Mouse (Mus musculus) kidney, embryonic 15.5 days (tissue): ENCODE measurements around the gene Proca1. TPM values are rescaled to one million over a fixed set of nuclear protein-coding genes. Genes with fewer than 3 reads are reported as not detected.

Source experiments
- ATAC-seq: fragments of 200-750 bp; cut with Nextera tagmentation; replicated peaks from 2 replicates; pipeline ENCODE4 v1.8.0; 2017; ENCODE audit warnings: moderate TSS enrichment; ENCODE audit not compliant: low FRiP score
- H3K27ac ChIP-seq: fragments of 300-500 bp; sonication (generic); 2 replicates; pipeline ENCODE4 v1.5.1; 2015; ENCODE audit warnings: mild to moderate bottlenecking, inconsistent platforms
- H3K27me3 ChIP-seq: fragments of 300-500 bp; sonication (generic); 2 replicates; pipeline ENCODE4 v1.6.1; 2015; ENCODE audit warnings: inconsistent platforms
- H3K36me3 ChIP-seq: fragments of 300-500 bp; sonication (generic); 2 replicates; pipeline ENCODE4 v1.6.1; 2015; ENCODE audit warnings: inconsistent platforms
- H3K4me1 ChIP-seq: fragments of 300-500 bp; sonication (generic); 2 replicates; pipeline ENCODE4 v1.6.1; 2015; ENCODE audit warnings: inconsistent platforms
- H3K4me2 ChIP-seq: fragments of 300-500 bp; sonication (generic); 2 replicates; pipeline ENCODE4 v1.6.1; 2015; ENCODE audit warnings: moderate library complexity, mild to moderate bottlenecking, inconsistent platforms
- H3K4me3 ChIP-seq: fragments of 300-500 bp; sonication (generic); replicated peaks from 2 replicates; pipeline ENCODE4 v1.5.1; 2015; ENCODE audit warnings: mild to moderate bottlenecking, inconsistent platforms
- H3K9ac ChIP-seq: fragments of 300-500 bp; sonication (generic); 2 replicates; pipeline ENCODE4 v1.6.1; 2015; ENCODE audit warnings: mild to moderate bottlenecking, inconsistent platforms
- H3K9me3 ChIP-seq: fragments of 300-500 bp; sonication (generic); replicated peaks from 2 replicates; pipeline ENCODE4 v1.6.1; 2016; ENCODE audit warnings: inconsistent platforms
- WGBS: fragments of 180-500 bp; shearing (Covaris S2); methylation state at CpG from one replicate; pipeline ENCODE4 v1.1.7; 2015; ENCODE audit warnings: mixed read lengths; 5-methylcytosine and 5-hydroxymethylcytosine counted together
- microRNA-seq: library from miRNA; unstranded; fragments of <30 nt; microRNA quantifications from one replicate; pipeline ENCODE4, GENCODE M21; 2016
- polyA plus RNA-seq: library from polyadenylated mRNA; unstranded; fragments of >200 nt; fragmentation: Nextera tagmentation; extraction: Ambion mirVana; gene quantifications from 2 replicates; pipeline ENCODE4 v1.2.1, GENCODE M21; 2015

Proca1 gene
- polyA plus RNA-seq, 1 experiment from 2014 or later, result 4.3 TPM

GRCm38 (mm10) chr11:78247012-78247348, 53.8 kb downstream of the Proca1 start:
- H3K4me2 ChIP-seq, result peak overlapping the region; percentile 77
- H3K4me1 ChIP-seq, result peaks cover 37% of the 10 kb centered on the region
- no peaks in the 10 kb centered on the region for H3K9me3 ChIP-seq
- WGBS, result 44% methylated on average over 3 of the region's 3 CpGs
- ATAC-seq, result no peak
- peaks cover 23% of the 10 kb centered on the region for H3K36me3 ChIP-seq
- H3K9ac ChIP-seq, result 0 out of 2 replicates have a peak overlapping the region, but pooled peaks have one; percentile 21
- peak overlapping the region; percentile 39; the same call in 1 of the 2 replicates for H3K27ac ChIP-seq
- peak overlapping the region; percentile 97 for H3K4me3 ChIP-seq
- H3K27me3 ChIP-seq, result no peaks in the 10 kb centered on the region

- Histone ChIP-seq H3K36me3 (peaks cover 28% of the 10 kb centered on the region), H3K4me1 (peaks cover 37% of the 10 kb centered on the region), H3K4me3 (no peak overlapping the region), H3K27ac (no peak overlapping the region), H3K27me3 (no peaks in the 10 kb centered on the region), H3K4me2 (peak overlapping the region; percentile 77; the same call in 1 of the 2 replicates), H3K9ac (no peak overlapping the region), H3K9me3 (no peaks in the 10 kb centered on the region)
- 65% methylated on average over 4 of the region's 4 CpGs for WGBS
- no peak for ATAC-seq
Observed at GRCm38 (mm10) chr11:78247727-78248140, 54.5 kb downstream of the Proca1 start.

Small RNA genes lying within 50 kb of the gene (microRNA-seq; reads per million reads assigned to microRNA genes)
- not detected for gene Mir7653

Other genes starting within 250 kb of the Proca1 start
- gene Phf12, start 210.6 kb upstream of the Proca1 start, polyA plus RNA-seq, result 15.0 and 20.5 TPM in 2 replicates
- 16.6 and 18.3 TPM in 2 replicates for gene Dhrs13, start 161.1 kb upstream of the Proca1 start, polyA plus RNA-seq
- gene Flot2, start 155.5 kb upstream of the Proca1 start, polyA plus RNA-seq, result 46.1 and 53.2 TPM in 2 replicates
- gene Eral1, start 113.0 kb upstream of the Proca1 start, polyA plus RNA-seq, result 34.2 and 38.4 TPM in 2 replicates
- 14.5 and 18.2 TPM in 2 replicates for gene Fam222b, start 98.7 kb upstream of the Proca1 start, polyA plus RNA-seq
- gene Traf4, start 27.8 kb upstream of the Proca1 start, polyA plus RNA-seq, result 94.2 and 99.5 TPM in 2 replicates
- gene Nek8, start 16.7 kb upstream of the Proca1 start, polyA plus RNA-seq, result 21.1 and 25.0 TPM in 2 replicates
- 28.7 and 31.8 TPM in 2 replicates for gene Tlcd1, start 16.7 kb upstream of the Proca1 start, polyA plus RNA-seq
- gene Rpl23a, start 9.8 kb upstream of the Proca1 start, polyA plus RNA-seq, result 1,327 and 1,492 TPM in 2 replicates
- 113 and 132 TPM in 2 replicates for gene Rab34, start 5.0 kb upstream of the Proca1 start, polyA plus RNA-seq
- 78.6 and 84.5 TPM in 2 replicates for gene Sdf2, start 52.4 kb downstream of the Proca1 start, polyA plus RNA-seq
- gene Supt6, start 52.6 kb downstream of the Proca1 start, polyA plus RNA-seq, result 27.3 and 29.4 TPM in 2 replicates
- gene 2610507B11Rik, start 68.4 kb downstream of the Proca1 start, polyA plus RNA-seq, result 76.0 and 81.8 TPM in 2 replicates
- 0.32 and 0.43 TPM in 2 replicates for gene BC030499, start 97.4 kb downstream of the Proca1 start, polyA plus RNA-seq
- gene Spag5, start 108.1 kb downstream of the Proca1 start, polyA plus RNA-seq, result 43.3 and 47.4 TPM in 2 replicates
- gene Aldoc, start 129.6 kb downstream of the Proca1 start, polyA plus RNA-seq, result 6.0 and 6.4 TPM in 2 replicates
- 77.5 and 86.2 TPM in 2 replicates for gene Pigs, start 135.0 kb downstream of the Proca1 start, polyA plus RNA-seq
- 40.2 and 44.9 TPM in 2 replicates for gene Unc119, start 150.1 kb downstream of the Proca1 start, polyA plus RNA-seq
- gene Foxn1, start 193.2 kb downstream of the Proca1 start, polyA plus RNA-seq, result 0.10 TPM in 1 of 2 replicates, not detected in the other
- gene Slc13a2, start 228.8 kb downstream of the Proca1 start, polyA plus RNA-seq, result 1.1 and 1.2 TPM in 2 replicates